Mouse (Mus musculus): ENCODE measurements around the gene Ino80d. TPM values are rescaled to one million over a fixed set of nuclear protein-coding genes. Genes with fewer than 3 reads are reported as not detected.

The Ino80d gene
- polyA plus RNA-seq, 1 experiment from 2014 or later: 11.0 TPM

- 62% methylated on average over 15 of the region's 15 CpGs for WGBS
- Histone ChIP-seq H3K27me3 (peaks cover 71% of the 10 kb centered on the region), H3K36me3 (replicated peaks) (no peaks in the 10 kb centered on the region), H3K9me3 (no peaks in the 10 kb centered on the region), H3K4me1 (peaks cover 29% of the 10 kb centered on the region), H3K4me2 (peak overlapping the region; percentile 35; the same call in 1 of the 2 replicates), H3K27ac (peak overlapping the region; percentile 42; the same call in 1 of the 2 replicates), H3K4me3 (replicated peaks) (no peak overlapping the region), H3K9ac (no peak overlapping the region)
- ATAC-seq (ENCODE audit: low FRiP score): peak; percentile 40; the same call in 1 of the 2 replicates
These were observed 181.0 kb downstream of the Ino80d start for GRCm38 (mm10) chr1:62933288-62934099.

GRCm38 (mm10) chr1:62929477-62929876 lies 185.0 kb downstream of the Ino80d start:
- H3K9ac ChIP-seq: no peak overlapping the region
- ATAC-seq (ENCODE audit: low FRiP score): 0 out of 2 replicates have a peak, but pooled peaks have one; percentile 17
- no peak overlapping the region for H3K4me2 ChIP-seq
- no peak overlapping the region for H3K4me3 ChIP-seq (replicated peaks)
- no peaks in the 10 kb centered on the region for H3K36me3 ChIP-seq (replicated peaks)
- peaks cover 47% of the 10 kb centered on the region for H3K27me3 ChIP-seq
- H3K9me3 ChIP-seq: no peaks in the 10 kb centered on the region
- no peak overlapping the region for H3K27ac ChIP-seq
- 1% methylated on average over 8 of the region's 8 CpGs for WGBS
- peaks cover 21% of the 10 kb centered on the region for H3K4me1 ChIP-seq

GRCm38 (mm10) chr1:62919219-62919618 lies 195.2 kb downstream of the Ino80d start:
- Histone ChIP-seq H3K27me3 (no peaks in the 10 kb centered on the region), H3K9me3 (no peaks in the 10 kb centered on the region), H3K9ac (no peak overlapping the region), H3K4me3 (replicated peaks) (no peak overlapping the region), H3K27ac (no peak overlapping the region), H3K4me2 (no peak overlapping the region), H3K4me1 (no peaks in the 10 kb centered on the region), H3K36me3 (replicated peaks) (no peaks in the 10 kb centered on the region)
- no peak for ATAC-seq (ENCODE audit: low FRiP score)
- WGBS: 93% methylated on average over 6 of the region's 6 CpGs

- Histone ChIP-seq H3K4me1 (no peaks in the 10 kb centered on the region), H3K9me3 (no peaks in the 10 kb centered on the region), H3K4me3 (replicated peaks) (no peak overlapping the region), H3K27me3 (no peaks in the 10 kb centered on the region), H3K9ac (no peak overlapping the region), H3K4me2 (no peak overlapping the region), H3K27ac (no peak overlapping the region), H3K36me3 (replicated peaks) (no peaks in the 10 kb centered on the region)
- no peak for ATAC-seq (ENCODE audit: low FRiP score)
- 81% methylated on average over 9 of the region's 9 CpGs for WGBS
These were observed 197.9 kb downstream of the Ino80d start for GRCm38 (mm10) chr1:62916609-62917008.

- WGBS: 58% methylated on average over 6 of the region's 6 CpGs
- H3K27me3 ChIP-seq: no peaks in the 10 kb centered on the region
- ATAC-seq (ENCODE audit: low FRiP score): no peak
These were observed 200.0 kb downstream of the Ino80d start for GRCm38 (mm10) chr1:62914495-62914894.

GRCm38 (mm10) chr1:62911426-62911825 lies 203.0 kb downstream of the Ino80d start:
- Histone ChIP-seq H3K27me3 (0 out of 2 replicates have a peak, but pooled peaks cover 5% of the 10 kb centered on the region), H3K9ac (no peak overlapping the region), H3K36me3 (replicated peaks) (no peaks in the 10 kb centered on the region), H3K4me2 (no peak overlapping the region), H3K4me3 (replicated peaks) (no peak overlapping the region), H3K4me1 (peaks cover 4% of the 10 kb centered on the region; the same call in 1 of the 2 replicates), H3K9me3 (no peaks in the 10 kb centered on the region), H3K27ac (no peak overlapping the region)
- no peak for ATAC-seq (ENCODE audit: low FRiP score)
- 60% methylated on average over 7 of the region's 7 CpGs for WGBS

More at GRCm38 (mm10) chr1:62914495-62914894, 200.0 kb downstream of the Ino80d start:
- Histone ChIP-seq H3K27ac (no peak overlapping the region), H3K4me2 (no peak overlapping the region), H3K36me3 (replicated peaks) (no peaks in the 10 kb centered on the region), H3K4me1 (0 out of 2 replicates have a peak, but pooled peaks cover 4% of the 10 kb centered on the region), H3K9ac (no peak overlapping the region), H3K4me3 (replicated peaks) (no peak overlapping the region), H3K9me3 (no peaks in the 10 kb centered on the region)

- no peaks in the 10 kb centered on the region for H3K9me3 ChIP-seq
- WGBS: 88% methylated on average over 5 of the region's 5 CpGs
- H3K36me3 ChIP-seq (replicated peaks): no peaks in the 10 kb centered on the region
- no peak overlapping the region for H3K9ac ChIP-seq
- H3K27me3 ChIP-seq: 0 out of 2 replicates have a peak, but pooled peaks cover 5% of the 10 kb centered on the region
- no peak overlapping the region for H3K4me2 ChIP-seq
- no peak overlapping the region for H3K27ac ChIP-seq
- H3K4me1 ChIP-seq: peaks cover 12% of the 10 kb centered on the region
- no peak overlapping the region for H3K4me3 ChIP-seq (replicated peaks)
- no peak for ATAC-seq (ENCODE audit: low FRiP score)
These were observed 205.3 kb downstream of the Ino80d start for GRCm38 (mm10) chr1:62909126-62909525.

- peaks cover 12% of the 10 kb centered on the region for H3K4me1 ChIP-seq
- ATAC-seq (ENCODE audit: low FRiP score): peak; percentile 44; the same call in 1 of the 2 replicates
These were observed 206.0 kb downstream of the Ino80d start for GRCm38 (mm10) chr1:62908508-62908907.

More at GRCm38 (mm10) chr1:62908508-62908907, 206.0 kb downstream of the Ino80d start:
- Histone ChIP-seq H3K9me3 (no peaks in the 10 kb centered on the region), H3K36me3 (replicated peaks) (no peaks in the 10 kb centered on the region), H3K9ac (no peak overlapping the region), H3K27ac (no peak overlapping the region), H3K4me3 (replicated peaks) (no peak overlapping the region), H3K4me2 (no peak overlapping the region), H3K27me3 (0 out of 2 replicates have a peak, but pooled peaks cover 5% of the 10 kb centered on the region)
- whole genome bisulfite sequencing: 63% methylated on average over 6 of the region's 6 CpGs

Small RNA genes within 50 kb of the gene (microRNA-seq; reads per million reads assigned to microRNA genes)
- gene Gm24557 (not detected), gene Gm44468 (not detected)

Other genes starting within 250 kb of the Ino80d start
- gene Eef1b2, start 62.2 kb upstream of the Ino80d start, polyA plus RNA-seq (2016; fragmentation: Nextera tagmentation; extraction: Ambion mirVana): 397 and 421 TPM in 2 replicates
- 122 and 129 TPM in 2 replicates for gene Ndufs1, start 62.2 kb upstream of the Ino80d start, polyA plus RNA-seq (2016; fragmentation: Nextera tagmentation; extraction: Ambion mirVana)
- gene Gpr1, start 99.9 kb upstream of the Ino80d start, polyA plus RNA-seq (2016; fragmentation: Nextera tagmentation; extraction: Ambion mirVana): 0.36 and 0.59 TPM in 2 replicates
- gene Zdbf2, start 158.6 kb upstream of the Ino80d start, polyA plus RNA-seq (2016; fragmentation: Nextera tagmentation; extraction: Ambion mirVana): 40.4 and 43.9 TPM in 2 replicates